Mouse (Mus musculus) splenic B cell, adult 2 months (primary cell): ENCODE measurements around the gene Dusp19.

ENCODE experiments used
- DNase-seq: peaks from one replicate; pipeline ENCODE4 v3.0.0-alpha.2; 2011; ENCODE audit warnings: low read depth, low spot score
- H3K27me3 ChIP-seq: 2 replicates; pipeline ENCODE4 v1.6.1; 2012; ENCODE audit warnings: mild to moderate bottlenecking, low read length, moderate library complexity, mixed read lengths; ENCODE audit not compliant: control insufficient read depth, poor library complexity, insufficient read depth, severe bottlenecking
- H3K36me3 ChIP-seq: 2 replicates; pipeline ENCODE4 v1.6.1; 2012; ENCODE audit warnings: mild to moderate bottlenecking, low read length, moderate library complexity, mixed read lengths; ENCODE audit not compliant: control insufficient read depth, poor library complexity, insufficient read depth, severe bottlenecking

Gene Dusp19

GRCm38 (mm10) chr2:80616854-80617737 lies at the start of gene Dusp19, which contains the start of gene Nup35:
Dusp19 (plus strand) TSS chr2:80617045.
Nup35 (plus strand) TSS chr2:80617236.
- DNase-seq: peak; percentile 93
- Histone ChIP-seq H3K27me3 (no peaks in the 10 kb centered on the region), H3K36me3 (peaks cover 3% of the 10 kb centered on the region; the same call in 1 of the 2 replicates)

- DNase-seq: no peak
- Histone ChIP-seq H3K27me3 (no peaks in the 10 kb centered on the region), H3K36me3 (no peaks in the 10 kb centered on the region)
Observed at GRCm38 (mm10) chr2:80567411-80567810, 49.4 kb upstream of the Dusp19 start.

- no peaks in the 10 kb centered on the region for H3K36me3 ChIP-seq
- DNase-seq: no peak
- no peaks in the 10 kb centered on the region for H3K27me3 ChIP-seq
Observed at GRCm38 (mm10) chr2:80570656-80571055, 46.2 kb upstream of the Dusp19 start.

GRCm38 (mm10) chr2:80577286-80577685 lies 39.6 kb upstream of the Dusp19 start:
- Histone ChIP-seq H3K27me3 (no peaks in the 10 kb centered on the region), H3K36me3 (no peaks in the 10 kb centered on the region)
- no peak for DNase-seq

GRCm38 (mm10) chr2:80579253-80579891 lies 37.5 kb upstream of the Dusp19 start:
- H3K36me3 ChIP-seq: no peaks in the 10 kb centered on the region
- peak; percentile 81 for DNase-seq

GRCm38 (mm10) chr2:80580311-80580961 lies 36.4 kb upstream of the Dusp19 start:
- DNase-seq: peak; percentile 10
- Histone ChIP-seq H3K27me3 (no peaks in the 10 kb centered on the region; the same call in 1 of the 2 replicates), H3K36me3 (no peaks in the 10 kb centered on the region)

More at GRCm38 (mm10) chr2:80579253-80579891, 37.5 kb upstream of the Dusp19 start:
- no peaks in the 10 kb centered on the region for H3K27me3 ChIP-seq

GRCm38 (mm10) chr2:80581043-80581711 lies 35.7 kb upstream of the Dusp19 start, which contains the start of gene Nckap1:
Nckap1 (minus strand) TSS chr2:80581380.
- no peaks in the 10 kb centered on the region; the same call in 1 of the 2 replicates for H3K27me3 ChIP-seq
- H3K36me3 ChIP-seq: no peaks in the 10 kb centered on the region
- DNase-seq: peak; percentile 52

- no peak for DNase-seq
- Histone ChIP-seq H3K36me3 (no peaks in the 10 kb centered on the region), H3K27me3 (no peaks in the 10 kb centered on the region; the same call in 1 of the 2 replicates)
Observed at GRCm38 (mm10) chr2:80582356-80582755, 34.5 kb upstream of the Dusp19 start.

- DNase-seq: no peak
- Histone ChIP-seq H3K27me3 (no peaks in the 10 kb centered on the region), H3K36me3 (no peaks in the 10 kb centered on the region)
Observed at GRCm38 (mm10) chr2:80594215-80594918, 22.5 kb upstream of the Dusp19 start.

GRCm38 (mm10) chr2:80596960-80597359 lies 19.9 kb upstream of the Dusp19 start:
- Histone ChIP-seq H3K27me3 (no peaks in the 10 kb centered on the region), H3K36me3 (no peaks in the 10 kb centered on the region)
- no peak for DNase-seq

GRCm38 (mm10) chr2:80599850-80600249 lies 17.0 kb upstream of the Dusp19 start:
- H3K27me3 ChIP-seq: no peaks in the 10 kb centered on the region
- no peak for DNase-seq
- no peaks in the 10 kb centered on the region for H3K36me3 ChIP-seq

GRCm38 (mm10) chr2:80600611-80601010 lies 16.2 kb upstream of the Dusp19 start:
- Histone ChIP-seq H3K36me3 (no peaks in the 10 kb centered on the region), H3K27me3 (no peaks in the 10 kb centered on the region)
- DNase-seq: no peak

- DNase-seq: no peak
- no peaks in the 10 kb centered on the region for H3K27me3 ChIP-seq
- H3K36me3 ChIP-seq: no peaks in the 10 kb centered on the region
Observed at GRCm38 (mm10) chr2:80602756-80603155, 14.1 kb upstream of the Dusp19 start.
